Mouse (Mus musculus) layer of hippocampus, postnatal 36 days (tissue): ENCODE measurements around the gene Chad. TPM values are rescaled to one million over a fixed set of nuclear protein-coding genes. Genes with fewer than 3 reads are reported as not detected.

ENCODE experiments used
- DNase-seq, 2 experiments: peaks; one replicate each; pipeline ENCODE4 v3.0.0; 2022
- total RNA-seq, 2 experiments: library from RNA; stranded (reverse); gene quantifications; 2 replicates each; pipeline ENCODE4 v1.2.3; 2021

Chad gene
- total RNA-seq, result under 1 TPM; 0.27 to 0.53 TPM

GRCm38 (mm10) chr11:94564437-94565150 lies at the start of gene Chad:
TSS of gene Chad (plus strand) at chr11:94565047.
- no peak for DNase-seq

GRCm38 (mm10) chr11:94521219-94521843 lies 43.5 kb upstream of the Chad start, which contains the start of gene Mycbpap:
TSS of gene Mycbpap (minus strand) at chr11:94521742.
- DNase-seq, result peak; percentile 50 to 59

GRCm38 (mm10) chr11:94526171-94526879 lies 38.5 kb upstream of the Chad start:
- DNase-seq, result no peak

GRCm38 (mm10) chr11:94528879-94529278 lies 36.0 kb upstream of the Chad start:
- no peak for DNase-seq

GRCm38 (mm10) chr11:94533171-94533570 lies 31.7 kb upstream of the Chad start:
- no peak for DNase-seq

GRCm38 (mm10) chr11:94538733-94539292 lies 26.0 kb upstream of the Chad start:
- no peak for DNase-seq

- no peak for DNase-seq
These were observed 25.1 kb upstream of the Chad start for GRCm38 (mm10) chr11:94539761-94540160.

GRCm38 (mm10) chr11:94542400-94542799 lies 22.4 kb upstream of the Chad start:
- no peak for DNase-seq

- DNase-seq, result no peak
These were observed 21.5 kb upstream of the Chad start for GRCm38 (mm10) chr11:94543344-94543743.

GRCm38 (mm10) chr11:94543932-94544331 lies 20.9 kb upstream of the Chad start:
- peak; percentile 83 to 84 for DNase-seq

- no peak for DNase-seq
These were observed 20.4 kb upstream of the Chad start for GRCm38 (mm10) chr11:94544422-94544821.

- no peak for DNase-seq
These were observed 18.5 kb upstream of the Chad start for GRCm38 (mm10) chr11:94546381-94546780.

- DNase-seq, result no peak
These were observed 17.6 kb upstream of the Chad start for GRCm38 (mm10) chr11:94547271-94547670.

GRCm38 (mm10) chr11:94548041-94548784 lies 16.6 kb upstream of the Chad start:
- peak in 1 of 2 experiments; percentile 53 for DNase-seq

- DNase-seq, result peak; percentile 94 to 95
These were observed 15.8 kb upstream of the Chad start, which contains the start of gene Rsad1 for GRCm38 (mm10) chr11:94548888-94549690. TSS of gene Rsad1 (minus strand) at chr11:94549255.

- peak; percentile 45 for DNase-seq
These were observed 15.0 kb upstream of the Chad start for GRCm38 (mm10) chr11:94549691-94550441.

- DNase-seq, result no peak
These were observed 14.5 kb upstream of the Chad start for GRCm38 (mm10) chr11:94550442-94550744.

- no peak for DNase-seq
These were observed 6.6 kb upstream of the Chad start for GRCm38 (mm10) chr11:94558226-94558625.

GRCm38 (mm10) chr11:94563383-94563782 lies 1.5 kb upstream of the Chad start:
- DNase-seq, result no peak

GRCm38 (mm10) chr11:94563821-94564220 lies 1.0 kb upstream of the Chad start:
- no peak for DNase-seq

GRCm38 (mm10) chr11:94565151-94565479 lies 268 bp downstream of the Chad start:
- DNase-seq, result no peak
